Mouse (Mus musculus) heart, adult 2 months (tissue): ENCODE results near the gene Fam198b.

ENCODE experiments used
- CTCF ChIP-seq: fragments of 200-600 bp; IDR thresholded peaks from 2 replicates; pipeline ENCODE4 v1.8.1; 2022; ENCODE audit warnings: antibody characterized with exemption, mild to moderate bottlenecking, moderate library complexity
- EP300 ChIP-seq: fragments of 200-500 bp; IDR thresholded peaks from 2 replicates; pipeline ENCODE4 v1.6.1; 2011; ENCODE audit warnings: low read depth, low read length, control low read depth; ENCODE audit not compliant: insufficient read depth

GRCm38 (mm10) chr3:79852654-79853166, 31.6 kb upstream of the Fam198b start, which contains the start of gene Tmem144:
- no peak for TF ChIP-seq CTCF
- TF ChIP-seq EP300 = no peak
